ENCODE assay signal across 8 mouse cellular contexts in the genomic region with DNA sequence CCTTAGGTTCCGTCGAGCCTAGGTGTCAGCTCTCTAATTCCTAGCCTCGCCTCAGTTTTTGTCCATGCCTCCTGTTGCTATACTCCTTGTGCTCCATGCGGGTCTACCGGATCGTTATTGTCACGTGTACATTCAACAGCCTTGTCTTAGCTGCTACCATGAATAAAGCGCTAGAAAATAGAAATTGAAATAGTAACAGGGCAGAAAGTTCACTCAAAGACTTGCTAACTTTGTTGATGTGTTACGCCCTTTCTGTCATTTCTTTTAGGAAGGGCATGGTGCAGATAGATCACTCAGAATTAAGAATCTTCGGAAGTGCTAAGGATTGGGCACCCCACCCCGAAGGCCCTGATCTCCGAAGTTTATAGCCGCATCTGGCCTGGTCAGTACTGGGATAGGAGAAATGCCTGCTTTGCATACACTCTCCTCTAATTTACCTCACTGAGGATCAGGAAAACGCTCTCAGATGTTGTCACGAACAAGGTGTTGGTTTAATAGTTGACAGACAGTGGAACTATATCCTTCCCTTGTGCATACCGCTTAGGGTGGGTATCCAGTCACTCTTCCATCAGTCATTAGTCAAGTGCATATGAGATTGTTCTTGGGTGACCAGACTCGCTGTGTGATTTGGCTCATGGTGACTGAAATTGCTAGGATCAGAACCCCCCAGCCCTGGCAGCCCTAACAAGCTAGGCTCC. TPM values are rescaled to one million over a fixed set of nuclear protein-coding genes. Genes with fewer than 3 reads are reported as not detected.
DNase-seq lines count a peak whose midpoint lies in the region; ATAC-seq and TF ChIP-seq lines count a peak whose summit lies in the region.

No protein-coding gene starts in this region.

- H3K4me3 ChIP-seq in spleen, adult 2 months (ENCODE audit: extremely low read depth, insufficient read depth, insufficient read length): peak overlapping the region; percentile 97
- peak overlapping the region; percentile 75 for H3K4me3 ChIP-seq in limb, embryonic 13.5 days
- peak overlapping the region; percentile 97 for H3K4me3 ChIP-seq in stomach, embryonic 15.5 days (replicated peaks)

- H3K27me3 ChIP-seq in spleen, adult 2 months (ENCODE audit: control insufficient read depth, insufficient read depth, low read length): no peaks in the 10 kb centered on the region
- H3K27me3 ChIP-seq in limb, embryonic 13.5 days: no peaks in the 10 kb centered on the region
- no peaks in the 10 kb centered on the region for H3K27me3 ChIP-seq in stomach, embryonic 15.5 days (replicated peaks)

- DNase-seq in cerebellum, adult 9-10 months: peak; percentile 44
- no peak for DNase-seq in cerebellum, postnatal 4 days (ENCODE audit: low spot score in 2 of 2)
- no peak for DNase-seq in spleen, adult 2 months (ENCODE audit: low read depth in 1 of 2, low spot score in 2 of 2)
- DNase-seq in spleen, postnatal 36 days (ENCODE audit: low spot score in 2 of 2): no peak
- DNase-seq in frontal cortex, postnatal 10 days (ENCODE audit: low spot score in 2 of 2): no peak
- DNase-seq in adrenal gland, postnatal 36 days: no peak

- ATAC-seq in limb, embryonic 13.5 days (ENCODE audit: low FRiP score, low read depth): no peak
- ATAC-seq in stomach, embryonic 15.5 days (ENCODE audit: insufficient read depth, low FRiP score, low read depth): no peak

- no peaks in the 10 kb centered on the region; the same call in 1 of the 2 replicates for H3K4me1 ChIP-seq in spleen, adult 2 months (ENCODE audit: control insufficient read depth, insufficient read depth, insufficient read length)
- peaks cover 18% of the 10 kb centered on the region for H3K4me1 ChIP-seq in limb, embryonic 13.5 days
- peaks cover 11% of the 10 kb centered on the region for H3K4me1 ChIP-seq in stomach, embryonic 15.5 days

- no peak for TF ChIP-seq POLR2A in spleen, adult 2 months (IDR thresholded peaks at IDR 0.05; ENCODE audit: low read depth, low read length)

- peak overlapping the region; percentile 12; the same call in 1 of the 2 replicates for H3K27ac ChIP-seq in spleen, adult 2 months (ENCODE audit: insufficient read depth, low read length)
- H3K27ac ChIP-seq in limb, embryonic 13.5 days: peak overlapping the region; percentile 62
- H3K27ac ChIP-seq in stomach, embryonic 15.5 days: peak overlapping the region; percentile 87; the same call in 1 of the 2 replicates

- peak overlapping the region; percentile 84 for H3K9ac ChIP-seq in limb, embryonic 13.5 days
- peak overlapping the region; percentile 74 for H3K9ac ChIP-seq in stomach, embryonic 15.5 days

- no peak for TF ChIP-seq CTCF in spleen, adult 2 months (IDR thresholded peaks at IDR 0.05; ENCODE audit: extremely low read depth, insufficient read depth, insufficient read length, insufficient replicate concordance)

- H3K4me2 ChIP-seq in limb, embryonic 13.5 days (replicated peaks): peak overlapping the region; percentile 68
- peak overlapping the region; percentile 72 for H3K4me2 ChIP-seq in stomach, embryonic 15.5 days

- no peaks in the 10 kb centered on the region for H3K36me3 ChIP-seq in spleen, adult 2 months (ENCODE audit: control insufficient read depth, insufficient read depth, low read length)
- peaks cover 26% of the 10 kb centered on the region for H3K36me3 ChIP-seq in limb, embryonic 13.5 days
- peaks cover 4% of the 10 kb centered on the region; the same call in 1 of the 2 replicates for H3K36me3 ChIP-seq in stomach, embryonic 15.5 days

- WGBS in spleen, adult 2 months: 30% methylated on average over 17 of the region's 17 CpGs
- WGBS in limb, embryonic 13.5 days: 29% methylated on average over 17 of the region's 17 CpGs
- WGBS in stomach, embryonic 15.5 days: 29% methylated on average over 17 of the region's 17 CpGs

- no peaks in the 10 kb centered on the region for H3K9me3 ChIP-seq in limb, embryonic 13.5 days
- H3K9me3 ChIP-seq in stomach, embryonic 15.5 days: no peaks in the 10 kb centered on the region

RNA-seq across cellular contexts. Expression of gene Cenpn, which starts 0.7 kb away (rescaled TPM):
- 2.2 and 3.0 TPM in 2 replicates for polyA plus RNA-seq in spleen, adult 2 months (2012; rRNA removed)
- polyA plus RNA-seq in limb, embryonic 13.5 days (2015; fragmentation: Nextera tagmentation; extraction: Ambion mirVana): 40.2 and 41.5 TPM in 2 replicates
- 30.7 and 33.0 TPM in 2 replicates for polyA plus RNA-seq in stomach, embryonic 15.5 days (2015; fragmentation: Nextera tagmentation; extraction: Ambion mirVana)
- total RNA-seq in adrenal gland, postnatal 36 days (2021): 1 to 10 TPM; 6.1 TPM

RNA-seq across cellular contexts. Expression of gene Cmc2, which starts 1.0 kb away (rescaled TPM):
- polyA plus RNA-seq in spleen, adult 2 months (2012; rRNA removed): 3.4 TPM in 2 replicates
- polyA plus RNA-seq in limb, embryonic 13.5 days (2015; fragmentation: Nextera tagmentation; extraction: Ambion mirVana): 74.5 and 75.4 TPM in 2 replicates
- polyA plus RNA-seq in stomach, embryonic 15.5 days (2015; fragmentation: Nextera tagmentation; extraction: Ambion mirVana): 74.4 and 75.8 TPM in 2 replicates
- 10 to 100 TPM; 54.0 to 60.9 TPM for total RNA-seq in adrenal gland, postnatal 36 days (2021)

RNA-seq across cellular contexts. Expression of gene Atmin, which starts 21.0 kb away (rescaled TPM):
- 10.2 and 13.0 TPM in 2 replicates for polyA plus RNA-seq in spleen, adult 2 months (2012; rRNA removed)
- polyA plus RNA-seq in limb, embryonic 13.5 days (2015; fragmentation: Nextera tagmentation; extraction: Ambion mirVana): 9.4 and 9.5 TPM in 2 replicates
- 8.9 and 10.0 TPM in 2 replicates for polyA plus RNA-seq in stomach, embryonic 15.5 days (2015; fragmentation: Nextera tagmentation; extraction: Ambion mirVana)
- 10 to 100 TPM; 23.1 to 24.4 TPM for total RNA-seq in adrenal gland, postnatal 36 days (2021)

RNA-seq across cellular contexts. Expression of gene 1700030J22Rik, which starts 56.5 kb away (rescaled TPM):
- 0.05 and 0.18 TPM in 2 replicates for polyA plus RNA-seq in spleen, adult 2 months (2012; rRNA removed)
- 2.0 and 2.6 TPM in 2 replicates for polyA plus RNA-seq in limb, embryonic 13.5 days (2015; fragmentation: Nextera tagmentation; extraction: Ambion mirVana)
- 1.3 and 1.7 TPM in 2 replicates for polyA plus RNA-seq in stomach, embryonic 15.5 days (2015; fragmentation: Nextera tagmentation; extraction: Ambion mirVana)
- 1 to 10 TPM; 1.2 to 2.7 TPM for total RNA-seq in adrenal gland, postnatal 36 days (2021)

Comparison
In these comparisons a context has a peak if more than half of its experiments do, and no peak if none do; other contexts are left out.
1. H3K27ac ChIP-seq: peak in every context shown above with its lines; median percentile 87 in stomach, embryonic 15.5 days; 62 in limb, embryonic 13.5 days; 12 in spleen, adult 2 months.
2. RNA of gene Cmc2, which starts 1.0 kb away (polyA plus RNA-seq): 74.5 to 75.4 TPM in limb, embryonic 13.5 days and 74.4 to 75.8 TPM in stomach, embryonic 15.5 days; 3.4 TPM in spleen, adult 2 months; every median in the first group is over 10 times any median in the second.
3. Peak in every context shown above with its lines, with median percentiles within 50 percentile points of each other: H3K4me3 ChIP-seq.